Mouse (Mus musculus) C2C12 (cell line): ENCODE data around the gene Hsdl2. TPM values are rescaled to one million over a fixed set of nuclear protein-coding genes. Genes with fewer than 3 reads are reported as not detected.
"Not testable (repeated sequence)": the region's sequence is repeated elsewhere in the genome, so short reads cannot be mapped to it uniquely, and the experiment has no call there.

Experiments used
- H3K27me3 ChIP-seq: one replicate; pipeline ENCODE4 v1.6.1; 2011; ENCODE audit not compliant: control insufficient read depth, insufficient read depth, insufficient read length
- H3K36me3 ChIP-seq: one replicate; pipeline ENCODE4 v1.6.1; 2011; ENCODE audit not compliant: control insufficient read depth, insufficient read depth
- H3K4me3 ChIP-seq: one replicate; pipeline ENCODE4 v1.5.1; 2011; ENCODE audit warnings: mild to moderate bottlenecking, control low read depth; ENCODE audit not compliant: poor library complexity, insufficient read depth, severe bottlenecking
- H3K79me2 ChIP-seq: one replicate; pipeline ENCODE4 v1.6.1; 2011; ENCODE audit not compliant: control insufficient read depth, insufficient read depth
- H3K79me3 ChIP-seq: one replicate; pipeline ENCODE4 v1.6.1; 2011; ENCODE audit warnings: low read depth, control low read depth
- H3ac ChIP-seq: one replicate; pipeline ENCODE3; 2011; ENCODE audit warnings: low read depth; ENCODE audit not compliant: control insufficient read depth, insufficient read length
- CEBPB ChIP-seq: IDR thresholded peaks from one replicate; pipeline ENCODE4 v1.6.1; 2011; ENCODE audit warnings: low read depth, mild to moderate bottlenecking, control low read depth, moderate library complexity
- CTCF ChIP-seq: IDR thresholded peaks from one replicate; pipeline ENCODE4 v1.5.1; 2011; ENCODE audit not compliant: control insufficient read depth, insufficient read depth, insufficient read length
- FOSL1 ChIP-seq: IDR thresholded peaks from one replicate; pipeline ENCODE4 v1.8.0; 2011; ENCODE audit warnings: mild to moderate bottlenecking, low read length; ENCODE audit not compliant: poor library complexity, insufficient read depth, severe bottlenecking
- MAX ChIP-seq: IDR thresholded peaks from one replicate; pipeline ENCODE4 v1.6.1; 2011; ENCODE audit warnings: mild to moderate bottlenecking, control low read depth
- MYOD1 ChIP-seq: IDR thresholded peaks from one replicate; pipeline ENCODE4 v1.6.1; 2011; ENCODE audit warnings: low read depth; ENCODE audit not compliant: control insufficient read depth, insufficient read length
- MYOG ChIP-seq: IDR thresholded peaks from one replicate; pipeline ENCODE4 v1.6.1; 2011; ENCODE audit not compliant: control insufficient read depth, insufficient read length; ENCODE audit errors: extremely low read depth
- USF1 ChIP-seq: IDR thresholded peaks from one replicate; pipeline ENCODE4 v1.6.1; 2011; ENCODE audit warnings: low read depth, mild to moderate bottlenecking, control low read depth, moderate library complexity
- polyA plus RNA-seq: library from polyadenylated mRNA; unstranded; fragments of >200 nt; fragmentation: generic; extraction: Trizol; gene quantifications from one replicate; pipeline ENCODE4 v1.2.1, GENCODE M21; 2012; ENCODE audit warnings: missing spikeins

Gene Hsdl2
- polyA plus RNA-seq, 1 experiment = 6.3 TPM

DNA sequence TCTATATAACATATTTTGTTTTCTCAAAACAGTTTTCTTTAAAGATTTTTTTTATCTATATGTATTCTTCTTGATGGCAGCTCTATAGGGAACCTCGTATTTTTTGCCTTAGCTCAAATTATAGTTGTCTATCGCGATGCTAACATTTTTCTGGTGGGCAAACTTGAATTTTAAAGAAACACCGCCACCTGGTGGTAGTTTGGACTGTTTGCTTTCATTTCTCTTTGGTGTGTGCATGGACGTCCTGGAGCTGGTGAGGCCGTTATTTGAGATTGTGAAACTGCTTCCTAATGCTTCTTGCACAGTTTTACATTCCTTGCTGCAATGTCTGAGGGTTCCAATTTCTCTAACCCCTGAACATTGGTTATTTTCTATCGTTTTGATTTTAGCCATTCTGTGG, 11.8 kb upstream of the Hsdl2 start:
- Histone ChIP-seq H3K27me3 (no peaks in the 10 kb centered on the region), H3K79me3 (no peaks in the 10 kb centered on the region), H3K79me2 (no peaks in the 10 kb centered on the region), H3ac (no peak overlapping the region), H3K4me3 (no peak overlapping the region), H3K36me3 (no peaks in the 10 kb centered on the region)
- no peak for TF ChIP-seq FOSL1
- peak; percentile 58 for TF ChIP-seq CEBPB
- TF ChIP-seq MAX = no peak
- TF ChIP-seq MYOG = no peak
- peak; percentile 27 for TF ChIP-seq CTCF

DNA sequence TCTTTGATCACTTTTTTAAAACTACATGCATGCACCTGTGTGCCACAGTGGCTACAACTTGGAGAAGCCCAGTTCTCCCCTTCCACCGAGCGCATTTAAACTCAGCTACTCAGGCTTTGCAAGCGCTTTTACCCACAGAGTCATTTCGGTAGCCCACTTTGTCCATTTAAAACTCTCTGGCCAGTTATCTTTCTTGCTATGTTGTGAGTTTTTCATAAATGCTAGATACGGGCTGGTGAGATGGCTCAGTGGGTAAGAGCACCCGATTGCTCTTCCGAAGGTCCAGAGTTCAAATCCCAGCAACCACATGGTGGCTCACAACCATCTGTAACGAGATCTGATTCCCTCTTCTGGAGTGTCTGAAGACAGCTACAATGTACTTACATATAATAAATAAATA, 10.8 kb upstream of the Hsdl2 start:
- H3K79me2 ChIP-seq, H3K27me3 ChIP-seq, H3K79me3 ChIP-seq, H3K4me3 ChIP-seq, H3K36me3 ChIP-seq, H3ac ChIP-seq: not testable (repeated sequence)

DNA sequence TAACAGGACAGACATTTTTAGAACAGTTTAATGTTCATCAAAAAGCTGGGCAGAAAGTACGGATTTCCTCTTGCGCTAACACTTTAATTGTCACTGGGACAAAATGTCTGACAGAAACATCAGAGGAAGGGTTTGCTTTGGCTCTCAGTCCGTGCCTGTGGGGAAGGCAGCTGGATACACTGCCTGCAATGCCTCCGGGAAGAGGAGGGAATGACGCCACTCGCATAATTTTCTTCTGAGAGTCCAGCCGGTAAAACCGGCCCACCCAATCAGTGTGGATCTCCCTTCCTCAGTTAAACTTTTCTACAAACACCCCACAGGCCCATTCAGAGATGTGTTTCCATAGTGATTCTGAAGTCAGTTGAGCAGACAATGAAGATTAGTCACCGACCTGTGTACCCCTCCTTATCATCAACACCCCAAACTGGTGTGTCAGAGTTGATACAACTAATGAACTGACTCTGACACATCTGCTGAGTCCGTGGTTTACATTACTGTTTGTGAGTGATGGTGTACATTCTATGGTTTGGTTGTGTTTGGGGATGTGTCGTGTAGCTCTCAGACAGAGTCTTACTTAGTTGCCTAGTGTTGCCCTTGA, 8.7 kb upstream of the Hsdl2 start:
- H3K79me3 ChIP-seq = no peaks in the 10 kb centered on the region
- no peak overlapping the region for H3K4me3 ChIP-seq
- TF ChIP-seq USF1 (no peak), MYOD1 (no peak), CEBPB (no peak), FOSL1 (no peak), MAX (no peak), MYOG (no peak), CTCF (no peak)
- H3K27me3 ChIP-seq = no peaks in the 10 kb centered on the region
- no peaks in the 10 kb centered on the region for H3K36me3 ChIP-seq
- H3ac ChIP-seq = no peak overlapping the region
- H3K79me2 ChIP-seq = no peaks in the 10 kb centered on the region

DNA sequence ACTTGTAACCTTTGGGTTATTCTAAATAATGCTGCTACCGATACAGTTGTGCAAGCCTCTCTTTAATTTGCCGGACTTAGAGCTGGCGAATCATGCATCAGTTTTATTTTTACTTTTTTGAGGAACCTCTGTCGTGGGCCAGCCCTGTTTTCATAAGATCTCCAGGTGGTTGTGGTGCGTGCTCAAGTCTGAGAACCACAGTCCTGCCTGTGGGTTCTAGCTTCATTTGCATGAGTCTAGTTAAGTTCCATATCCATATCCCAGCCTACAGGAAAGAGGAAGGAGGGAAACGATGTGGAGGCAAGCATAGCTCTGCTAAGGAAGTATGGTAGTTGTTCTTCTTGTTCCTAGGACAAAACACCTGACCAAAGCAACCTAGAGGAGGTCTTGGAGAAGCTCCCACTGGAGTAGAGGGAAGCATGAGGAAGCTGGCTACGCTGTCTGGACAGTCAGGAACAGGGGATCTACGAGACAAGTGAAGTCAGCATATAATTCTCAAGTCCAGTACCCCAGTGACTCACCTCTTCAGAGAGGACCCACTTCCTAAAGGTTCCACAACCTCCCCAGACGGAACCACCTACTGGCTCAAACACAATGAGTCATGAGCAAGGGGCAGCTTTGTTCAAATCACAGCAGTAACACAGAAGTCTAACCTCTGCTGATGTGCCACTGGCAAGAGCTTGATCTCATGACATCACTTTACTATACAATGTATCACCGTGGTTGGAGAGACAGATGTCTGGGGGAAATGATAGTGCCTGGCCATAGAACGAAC, 6.0 kb upstream of the Hsdl2 start:
- H3K27me3 ChIP-seq = no peaks in the 10 kb centered on the region
- H3K79me2 ChIP-seq = no peaks in the 10 kb centered on the region
- H3K79me3 ChIP-seq = no peaks in the 10 kb centered on the region
- no peak overlapping the region for H3ac ChIP-seq
- no peaks in the 10 kb centered on the region for H3K36me3 ChIP-seq
- no peak overlapping the region for H3K4me3 ChIP-seq
- TF ChIP-seq MYOD1 = no peak
- TF ChIP-seq FOSL1 = no peak
- no peak for TF ChIP-seq USF1
- TF ChIP-seq MAX = no peak
- TF ChIP-seq CTCF = no peak
- no peak for TF ChIP-seq MYOG
- TF ChIP-seq CEBPB = no peak

DNA sequence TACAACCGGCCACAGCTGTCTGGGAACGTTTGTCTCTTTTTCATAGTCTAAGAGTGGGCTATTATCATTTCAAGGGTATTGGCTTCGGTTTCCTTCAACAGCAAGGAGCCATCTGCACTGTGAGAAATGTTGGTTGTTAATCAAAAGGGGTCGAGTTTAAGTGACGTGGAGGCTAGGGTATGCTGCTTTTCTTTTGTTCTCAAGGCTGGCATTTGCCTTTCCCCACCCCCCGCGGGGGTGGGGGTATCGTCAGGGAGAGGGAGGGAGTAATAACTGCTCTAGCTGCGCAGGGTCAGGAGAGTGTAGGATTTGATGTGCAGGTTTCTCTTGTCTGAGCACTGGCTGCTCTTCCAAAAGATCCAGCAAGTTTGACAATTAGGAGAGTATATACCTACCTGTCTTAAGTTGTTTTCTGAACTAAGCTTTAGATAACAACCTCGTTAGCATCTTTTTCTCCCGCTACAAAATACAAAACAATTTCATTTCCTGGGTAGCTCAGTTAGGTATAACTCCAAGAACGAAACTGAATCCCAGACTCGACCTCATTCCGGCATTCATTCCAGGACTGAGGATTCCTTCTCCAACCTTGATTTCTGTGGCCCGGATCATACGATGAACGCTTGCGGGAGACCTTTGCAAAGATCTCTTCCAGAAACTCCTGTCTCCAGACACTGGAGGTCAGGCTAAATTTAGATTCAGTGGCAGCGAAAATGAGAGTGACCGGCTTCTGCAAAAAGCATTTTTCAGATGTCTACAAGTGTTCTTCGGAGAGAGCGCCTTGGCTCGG, 675 bp upstream of the Hsdl2 start:
- Histone ChIP-seq H3ac (peak overlapping the region; percentile 62), H3K79me3 (no peaks in the 10 kb centered on the region), H3K79me2 (no peaks in the 10 kb centered on the region), H3K4me3 (peak overlapping the region; percentile 57), H3K36me3 (no peaks in the 10 kb centered on the region), H3K27me3 (no peaks in the 10 kb centered on the region)
- TF ChIP-seq FOSL1 (no peak), CEBPB (no peak), USF1 (no peak), MYOG (no peak), CTCF (no peak), MYOD1 (no peak), MAX (no peak)

DNA sequence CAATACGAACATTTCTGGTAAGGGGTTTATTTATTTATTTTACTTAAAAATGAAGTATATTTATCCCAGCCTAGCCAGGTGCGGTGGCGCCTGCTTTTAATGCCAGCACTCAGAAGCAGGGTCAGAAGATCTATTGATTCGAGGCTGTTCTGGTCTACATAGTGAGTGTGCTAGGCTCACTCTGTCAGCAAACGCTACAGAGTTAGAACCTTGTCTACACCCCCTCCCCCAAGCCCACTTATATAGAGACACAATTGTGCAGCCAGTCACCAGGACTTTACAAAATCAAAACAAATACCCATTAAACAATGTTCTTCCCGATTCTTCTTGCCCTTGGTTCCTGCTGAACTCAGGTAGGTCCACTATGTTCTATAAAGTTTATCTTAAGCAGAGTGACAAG, 823 bp downstream of the Hsdl2 start:
- no peaks in the 10 kb centered on the region for H3K36me3 ChIP-seq
- no peaks in the 10 kb centered on the region for H3K79me2 ChIP-seq
- H3K27me3 ChIP-seq = no peaks in the 10 kb centered on the region
- TF ChIP-seq FOSL1 = no peak
- no peak for TF ChIP-seq MAX
- no peak for TF ChIP-seq CTCF
- H3K79me3 ChIP-seq = no peaks in the 10 kb centered on the region
- H3K4me3 ChIP-seq = peak overlapping the region; percentile 57
- H3ac ChIP-seq = no peak overlapping the region
